Mouse (Mus musculus) MEL-GATA-1-ER (cell line): ENCODE measurements around the gene Phf10.
"Not testable (repeated sequence)": the region's sequence is repeated elsewhere in the genome, so short reads cannot be mapped to it uniquely, and the experiment has no call there.

Experiments used
- DNase-seq: peaks from one replicate; pipeline ENCODE4 v3.0.0-alpha.2; 2012; ENCODE audit warnings: low read depth; ENCODE audit errors: extremely low read depth

Phf10 gene

GRCm38 (mm10) chr17:14960951-14961556 is at the start of gene Phf10:
Gene Phf10 (minus strand): TSS chr17:14961273.
- DNase-seq, result not testable (repeated sequence)

DNA sequence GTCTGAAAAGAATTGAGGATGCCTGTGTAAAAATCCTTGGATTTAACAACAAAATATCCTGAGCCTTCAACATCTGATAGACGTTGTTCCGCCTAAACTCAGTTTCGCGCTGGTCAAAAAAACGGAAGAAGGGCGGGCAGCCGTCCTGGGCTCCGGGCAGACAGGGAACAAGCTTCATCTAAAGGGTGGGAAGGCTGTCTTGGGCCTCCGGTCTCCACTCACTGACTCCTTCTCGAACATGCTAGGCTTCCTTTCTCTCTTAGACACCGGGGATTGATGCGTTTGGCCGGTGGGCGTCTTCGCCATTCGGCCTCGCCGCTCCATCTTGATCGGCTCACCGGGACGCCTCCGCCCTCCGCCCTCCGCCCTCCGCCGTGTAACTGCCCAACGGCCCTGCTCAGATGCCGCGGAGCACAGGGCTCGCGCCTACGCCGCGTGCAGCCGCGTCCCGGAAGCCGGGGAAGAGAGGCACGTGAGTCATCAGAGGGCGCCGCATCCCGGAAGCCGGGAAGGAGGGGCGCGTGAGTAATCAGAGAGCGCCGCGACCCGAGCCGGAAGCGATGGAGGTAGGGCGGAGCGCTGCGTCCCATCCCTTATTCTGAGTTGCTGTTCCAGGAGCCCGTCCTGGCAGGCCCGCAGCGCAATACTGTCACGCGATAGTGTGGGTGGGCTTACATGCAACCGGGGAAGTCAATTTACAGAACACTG is 48.8 kb upstream of the Phf10 start, which contains the start of gene Gm3435:
Gm3435 (plus strand) TSS at position 471 of the 708 bp plus-strand sequence.
- DNase-seq, result not testable (repeated sequence)

DNA sequence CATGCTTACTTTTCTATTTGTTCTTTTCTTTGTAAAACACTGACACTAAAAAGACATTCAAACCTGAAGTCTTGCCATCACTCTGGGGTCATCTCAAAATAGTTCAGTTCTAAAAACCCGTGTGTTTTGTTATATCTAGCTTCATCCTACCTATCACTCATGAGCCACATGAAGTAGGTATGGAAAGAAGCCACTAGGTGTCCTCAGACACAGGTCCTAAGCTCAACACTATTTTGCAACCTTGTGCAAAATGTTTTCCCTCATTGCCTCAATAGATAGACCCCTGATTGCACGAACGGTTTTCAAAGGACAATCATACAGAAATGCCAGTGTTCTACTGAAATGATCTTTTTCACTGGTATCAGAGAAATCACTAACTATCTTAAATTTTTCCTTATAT is 48.0 kb upstream of the Phf10 start:
- not testable (repeated sequence) for DNase-seq

DNA sequence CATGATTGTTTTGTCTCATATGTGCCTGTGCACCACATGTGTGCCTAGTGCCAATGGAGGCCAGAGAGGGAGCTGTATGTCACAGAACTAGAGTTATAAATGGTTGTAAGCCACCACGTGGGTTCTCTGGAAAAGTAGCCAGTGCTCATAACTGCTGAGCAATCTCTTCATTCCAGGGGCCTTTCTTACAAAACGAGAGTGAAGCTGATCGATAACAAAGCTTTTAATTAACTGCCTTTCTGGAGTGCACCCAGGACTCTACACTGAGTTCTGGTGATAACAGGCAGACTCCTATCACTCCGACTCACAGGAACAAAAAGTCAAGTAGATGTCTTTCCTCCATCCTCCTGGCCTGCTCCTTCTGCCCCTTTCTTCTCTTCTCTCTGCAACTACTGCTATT is 39.0 kb upstream of the Phf10 start:
- not testable (repeated sequence) for DNase-seq

- not testable (repeated sequence) for DNase-seq
These were observed 33.1 kb upstream of the Phf10 start for GRCm38 (mm10) chr17:14994140-14994539.

- DNase-seq, result not testable (repeated sequence)
These were observed 32.2 kb upstream of the Phf10 start for GRCm38 (mm10) chr17:14993139-14993832.

DNA sequence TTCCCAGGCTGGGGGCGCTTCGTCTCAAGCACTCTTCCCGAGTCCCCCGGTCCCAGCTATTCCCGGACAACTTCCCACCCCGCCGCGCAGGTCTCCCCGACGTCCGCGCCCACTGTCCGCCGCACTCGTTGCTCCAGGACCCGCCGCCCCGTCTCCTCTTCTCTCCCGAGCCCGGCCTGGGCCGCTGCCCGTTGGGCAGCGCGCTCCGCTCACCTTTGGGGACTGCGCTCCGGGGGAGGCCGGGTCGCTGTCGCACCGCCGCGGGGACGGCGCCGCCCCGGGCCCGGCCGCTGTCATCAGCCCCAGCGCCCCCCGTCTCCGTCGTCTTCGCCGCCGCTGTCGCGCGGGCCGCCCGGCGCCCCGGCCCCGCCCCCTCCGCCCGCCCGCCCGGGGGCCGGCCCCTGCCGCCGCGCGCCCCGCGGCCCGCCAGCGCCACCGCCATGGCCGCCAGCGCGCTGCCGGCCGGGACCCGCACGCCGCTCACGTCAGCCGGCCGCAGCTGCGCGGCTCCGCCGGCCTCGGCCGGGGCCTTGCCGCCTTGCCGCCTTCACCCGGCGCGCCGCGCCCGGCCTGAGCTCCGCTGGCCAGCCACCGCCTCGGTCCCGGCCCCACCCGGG is 31.6 kb upstream of the Phf10 start:
- DNase-seq, result not testable (repeated sequence)

- not testable (repeated sequence) for DNase-seq
These were observed 29.1 kb upstream of the Phf10 start for GRCm38 (mm10) chr17:14990116-14990702.

GRCm38 (mm10) chr17:14978362-14979038 is 17.4 kb upstream of the Phf10 start, which contains the start of the genes 9030025P20Rik and Gm3417:
Gene 9030025P20Rik (plus strand): TSS chr17:14978468.
Gene Gm3417 (minus strand): TSS chr17:14978790.
- DNase-seq, result not testable (repeated sequence)

DNA sequence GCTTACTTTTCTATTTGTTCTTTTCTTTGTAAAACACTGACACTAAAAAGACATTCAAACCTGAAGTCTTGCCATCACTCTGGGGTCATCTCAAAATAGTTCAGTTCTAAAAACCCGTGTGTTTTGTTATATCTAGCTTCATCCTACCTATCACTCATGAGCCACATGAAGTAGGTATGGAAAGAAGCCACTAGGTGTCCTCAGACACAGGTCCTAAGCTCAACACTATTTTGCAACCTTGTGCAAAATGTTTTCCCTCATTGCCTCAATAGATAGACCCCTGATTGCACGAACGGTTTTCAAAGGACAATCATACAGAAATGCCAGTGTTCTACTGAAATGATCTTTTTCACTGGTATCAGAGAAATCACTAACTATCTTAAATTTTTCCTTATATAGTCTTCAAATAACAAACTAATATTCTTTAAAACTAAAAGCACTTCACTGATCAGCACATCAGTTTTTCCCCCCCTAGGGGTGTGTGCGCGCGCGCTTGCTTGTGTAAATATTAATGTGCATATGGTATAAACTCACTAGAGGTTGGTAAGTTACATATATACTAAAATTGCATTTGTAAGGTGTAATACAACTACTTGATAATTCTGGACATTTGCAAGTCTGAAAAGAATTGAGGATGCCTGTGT is 16.8 kb upstream of the Phf10 start:
- not testable (repeated sequence) for DNase-seq

GRCm38 (mm10) chr17:14968373-14968913 is 7.4 kb upstream of the Phf10 start:
- DNase-seq, result not testable (repeated sequence)

GRCm38 (mm10) chr17:14961557-14962154 is 583 bp upstream of the Phf10 start:
- DNase-seq, result not testable (repeated sequence)

DNA sequence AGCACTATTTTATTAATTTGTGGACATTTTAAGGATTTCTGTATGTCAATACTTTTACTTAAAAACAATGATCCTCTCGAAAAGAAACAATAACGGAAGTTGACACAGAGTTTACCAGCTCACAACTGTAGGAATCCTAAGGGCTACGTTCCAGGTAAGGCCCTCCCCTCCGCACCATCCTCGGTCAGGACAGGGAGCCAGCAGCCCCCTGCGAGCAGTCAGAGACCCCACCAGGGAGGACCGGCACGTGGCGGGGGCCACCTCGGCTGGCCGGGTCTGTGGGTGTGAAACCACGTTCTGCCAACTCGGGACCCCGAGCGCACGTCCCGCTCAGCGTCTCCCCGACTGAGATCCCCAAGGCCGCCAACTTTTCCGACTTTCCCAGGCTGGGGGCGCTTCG is 553 bp downstream of the Phf10 start:
- DNase-seq, result no peak

DNA sequence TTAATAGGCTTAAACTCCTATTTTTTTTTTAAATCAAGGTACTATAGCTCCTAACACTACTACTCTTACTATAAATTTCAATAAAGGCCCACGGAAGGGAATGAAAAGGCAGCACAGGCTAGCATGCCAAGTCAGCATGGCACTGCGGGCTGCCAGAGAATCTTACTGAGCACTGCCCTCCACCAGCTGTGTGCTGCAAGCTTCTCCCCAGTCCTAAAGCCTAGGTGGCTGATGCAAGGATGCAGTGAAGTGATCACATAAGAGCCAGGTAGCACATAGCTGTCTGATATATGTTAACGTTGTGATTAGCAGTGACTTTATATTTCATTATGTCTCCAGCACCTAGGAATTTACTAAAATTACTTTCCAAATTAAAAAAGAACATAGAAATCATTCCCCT is 1.1 kb downstream of the Phf10 start:
- DNase-seq, result no peak

DNA sequence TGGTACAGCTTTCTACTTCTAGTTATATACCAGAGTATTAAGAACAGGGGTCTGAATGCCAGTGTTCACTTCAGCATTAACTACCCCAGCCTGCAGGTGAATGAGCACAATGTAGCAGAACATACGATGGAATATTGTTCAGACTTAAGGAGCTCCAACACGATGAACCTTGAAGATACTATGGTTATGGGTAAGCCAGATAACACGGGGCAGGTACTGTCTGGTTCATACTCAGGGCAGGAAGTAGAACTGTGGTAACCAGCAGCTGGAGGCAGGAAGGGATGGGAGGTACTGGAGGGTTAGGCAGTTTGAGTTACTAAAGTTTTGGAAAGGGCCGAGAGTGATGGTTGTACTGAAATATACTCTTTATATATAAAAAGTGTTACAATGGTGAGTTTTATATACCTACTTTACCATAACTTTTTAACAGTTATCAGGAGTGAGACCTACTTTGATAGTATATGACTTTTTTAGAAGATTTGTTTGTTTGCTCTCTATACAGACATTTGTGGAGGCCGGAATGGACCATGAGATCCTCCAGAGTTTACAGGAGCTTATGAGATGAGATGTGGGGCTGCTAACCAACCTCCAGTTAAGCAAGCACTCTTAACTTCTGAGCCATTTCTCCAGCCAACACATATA is 2.3 kb downstream of the Phf10 start:
- no peak for DNase-seq

- DNase-seq, result peak; percentile 91
These were observed 7.6 kb downstream of the Phf10 start for GRCm38 (mm10) chr17:14953452-14953851.

DNA sequence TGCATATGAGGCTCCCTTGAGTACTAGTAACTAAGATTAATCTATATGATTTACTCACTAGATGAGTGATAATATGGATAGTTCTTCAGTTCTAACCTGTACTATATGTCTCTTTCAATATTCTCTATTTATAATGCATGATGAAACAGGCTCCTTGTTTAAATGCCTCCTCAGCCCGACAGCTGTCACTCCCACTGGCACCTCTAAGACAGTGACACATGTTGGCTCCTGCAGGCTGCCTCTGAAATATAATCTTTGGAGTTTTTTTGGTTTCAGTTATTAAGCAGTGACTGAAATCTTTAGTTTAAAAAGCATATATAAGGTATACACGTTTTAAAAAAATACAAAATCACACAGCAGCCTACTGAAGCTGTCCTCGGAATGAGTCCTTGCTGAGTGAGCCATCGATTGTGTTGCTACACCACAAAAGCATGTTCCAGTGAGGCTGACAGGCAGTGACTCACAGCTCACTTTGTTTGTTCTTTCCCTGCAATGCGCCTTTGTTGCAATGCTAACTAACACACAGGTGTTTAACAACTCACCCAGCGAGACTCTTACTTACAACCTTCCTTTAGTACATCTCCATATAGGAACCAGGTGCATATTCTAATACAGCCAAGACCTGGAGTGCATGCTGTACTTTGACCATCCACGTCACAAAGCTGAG is 11.8 kb downstream of the Phf10 start:
- DNase-seq, result no peak

DNA sequence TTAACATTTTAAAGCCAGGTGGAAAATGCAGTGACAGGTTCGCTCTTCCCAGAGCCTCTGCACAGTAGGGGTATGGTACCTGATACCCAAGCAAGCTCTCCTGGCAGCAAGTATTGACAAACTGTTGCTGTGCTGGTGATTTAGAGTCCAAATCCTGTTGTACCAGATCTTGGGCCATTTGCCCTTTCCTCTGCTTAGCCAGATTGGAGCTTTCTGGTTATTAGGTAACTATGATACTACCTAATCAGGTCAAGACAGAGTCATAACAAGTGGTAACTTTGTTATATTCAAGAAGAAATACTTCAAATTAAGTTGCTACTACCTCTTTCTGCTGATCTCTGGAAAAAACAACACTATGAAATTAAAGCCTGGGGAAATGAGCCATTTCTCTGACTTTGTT is 16.5 kb downstream of the Phf10 start:
- DNase-seq, result no peak

- DNase-seq, result no peak
These were observed 17.4 kb downstream of the Phf10 start for GRCm38 (mm10) chr17:14943729-14944059.
